Mouse (Mus musculus) liver, embryonic 12.5 days (tissue): Measurements from ENCODE around the gene Abtb2. TPM values are rescaled to one million over a fixed set of nuclear protein-coding genes. Genes with fewer than 3 reads are reported as not detected.
A peak's percentile ranks its signal among the peaks of the same experiment; 100 is the strongest.

Experiments used
- ATAC-seq: fragments of 200-750 bp; cut with Nextera tagmentation; 2 replicates; pipeline ENCODE4 v1.8.0; 2017; ENCODE audit warnings: moderate number of reproducible peaks, mild to moderate bottlenecking, moderate library complexity
- H3K27ac ChIP-seq: fragments of 300-500 bp; sonication (generic); 2 replicates; pipeline ENCODE4 v1.5.1; 2016; ENCODE audit warnings: mild to moderate bottlenecking
- H3K27me3 ChIP-seq: fragments of 300-500 bp; sonication (generic); replicated peaks from 2 replicates; pipeline ENCODE4 v1.6.1; 2016; ENCODE audit warnings: mild to moderate bottlenecking, moderate library complexity
- H3K36me3 ChIP-seq: fragments of 300-500 bp; sonication (generic); 2 replicates; pipeline ENCODE4 v1.6.1; 2016; ENCODE audit warnings: mild to moderate bottlenecking, moderate library complexity
- H3K4me1 ChIP-seq: fragments of 300-500 bp; sonication (generic); 2 replicates; pipeline ENCODE4 v1.6.1; 2016
- H3K4me2 ChIP-seq: fragments of 300-500 bp; sonication (generic); 2 replicates; pipeline ENCODE4 v1.6.1; 2016; ENCODE audit warnings: mild to moderate bottlenecking, moderate library complexity
- H3K4me3 ChIP-seq: fragments of 300-500 bp; sonication (generic); 2 replicates; pipeline ENCODE4 v1.5.1; 2016; ENCODE audit warnings: mild to moderate bottlenecking, moderate library complexity
- H3K9ac ChIP-seq: fragments of 300-500 bp; sonication (generic); 2 replicates; pipeline ENCODE4 v1.6.1; 2016; ENCODE audit warnings: mild to moderate bottlenecking, moderate library complexity
- H3K9me3 ChIP-seq: fragments of 300-500 bp; sonication (generic); replicated peaks from 2 replicates; pipeline ENCODE4 v1.6.1; 2016; ENCODE audit warnings: mild to moderate bottlenecking, moderate library complexity
- WGBS: fragments of 180-500 bp; shearing (Covaris S2); methylation state at CpG from one replicate; pipeline ENCODE4 v1.1.7; 2016; ENCODE audit not compliant: insufficient replicate concordance; 5-methylcytosine and 5-hydroxymethylcytosine counted together
- polyA plus RNA-seq: library from polyadenylated mRNA; unstranded; fragments of >200 nt; fragmentation: Nextera tagmentation; extraction: Ambion mirVana; gene quantifications from 2 replicates; pipeline ENCODE4 v1.2.1, GENCODE M21; 2016

The Abtb2 gene
- polyA plus RNA-seq, 1 experiment from 2014 or later: 4.1 TPM

DNA sequence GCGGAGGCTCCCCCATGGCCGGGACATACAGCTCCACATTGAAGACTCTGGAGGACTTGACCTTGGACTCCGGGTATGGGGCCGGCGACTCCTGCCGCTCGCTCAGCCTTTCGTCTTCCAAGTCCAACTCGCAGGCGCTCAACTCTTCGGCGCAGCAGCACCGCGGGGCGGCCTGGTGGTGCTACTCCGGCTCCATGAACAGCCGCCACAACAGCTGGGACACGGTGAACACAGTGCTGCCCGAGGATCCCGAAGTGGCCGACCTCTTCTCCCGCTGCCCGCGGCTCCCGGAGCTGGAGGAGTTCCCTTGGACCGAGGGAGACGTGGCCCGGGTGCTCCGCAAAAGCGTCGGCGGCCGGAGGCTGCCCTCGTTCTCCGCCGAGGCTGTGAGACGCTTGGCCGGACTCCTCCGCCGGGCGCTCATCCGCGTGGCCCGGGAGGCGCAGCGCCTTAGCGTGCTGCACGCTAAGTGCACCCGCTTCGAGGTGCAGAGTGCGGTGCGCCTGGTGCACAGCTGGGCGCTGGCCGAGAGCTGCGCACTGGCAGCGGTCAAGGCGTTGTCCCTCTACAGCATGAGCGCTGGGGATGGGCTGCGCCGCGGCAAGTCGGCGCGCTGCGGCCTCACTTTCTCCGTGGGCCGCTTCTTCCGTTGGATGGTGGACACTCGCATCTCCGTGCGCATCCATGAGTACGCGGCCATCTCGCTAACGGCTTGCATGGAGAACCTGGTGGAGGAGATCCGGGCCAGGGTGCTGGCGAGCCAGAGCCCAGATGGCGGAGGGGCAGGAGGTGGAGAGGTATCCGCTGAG is 807 bp downstream of the Abtb2 start:
- Histone ChIP-seq H3K27ac (peak overlapping the region; percentile 82), H3K36me3 (no peaks in the 10 kb centered on the region), H3K9me3 (no peaks in the 10 kb centered on the region), H3K4me2 (peak overlapping the region; percentile 97), H3K9ac (peak overlapping the region; percentile 71), H3K27me3 (peaks cover 79% of the 10 kb centered on the region), H3K4me3 (peak overlapping the region; percentile 66), H3K4me1 (peaks cover 57% of the 10 kb centered on the region)
- 2% methylated on average over 79 of the region's 79 CpGs for WGBS
- no peak; the same call in none of the 2 replicates for ATAC-seq

DNA sequence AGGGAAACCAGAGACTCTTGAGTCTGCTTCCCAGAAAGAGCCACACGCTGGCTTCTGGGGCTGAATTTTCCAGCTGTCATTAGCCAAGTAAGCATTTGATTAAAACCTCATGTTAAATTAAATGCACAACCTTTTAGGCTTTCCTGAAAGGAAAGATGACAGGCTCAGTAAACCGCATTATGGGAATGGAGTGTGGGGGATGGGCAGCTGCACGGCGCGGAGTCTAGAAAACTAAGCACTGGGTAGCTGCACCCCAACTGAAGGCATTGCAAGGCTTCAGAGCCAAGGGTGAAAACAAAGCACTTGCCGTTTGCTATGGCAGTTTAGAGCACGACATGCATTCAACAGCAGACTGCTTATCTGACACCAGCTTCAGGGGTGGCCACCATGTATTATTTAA is 2.1 kb downstream of the Abtb2 start:
- Histone ChIP-seq H3K27me3 (peaks cover 74% of the 10 kb centered on the region), H3K4me1 (peaks cover 68% of the 10 kb centered on the region), H3K27ac (no peak overlapping the region), H3K36me3 (no peaks in the 10 kb centered on the region), H3K4me3 (peak overlapping the region; percentile 66), H3K4me2 (peak overlapping the region; percentile 97), H3K9me3 (no peaks in the 10 kb centered on the region), H3K9ac (peak overlapping the region; percentile 0; the same call in 1 of the 2 replicates)
- 46% methylated on average over 7 of the region's 7 CpGs for WGBS
- no peak for ATAC-seq

DNA sequence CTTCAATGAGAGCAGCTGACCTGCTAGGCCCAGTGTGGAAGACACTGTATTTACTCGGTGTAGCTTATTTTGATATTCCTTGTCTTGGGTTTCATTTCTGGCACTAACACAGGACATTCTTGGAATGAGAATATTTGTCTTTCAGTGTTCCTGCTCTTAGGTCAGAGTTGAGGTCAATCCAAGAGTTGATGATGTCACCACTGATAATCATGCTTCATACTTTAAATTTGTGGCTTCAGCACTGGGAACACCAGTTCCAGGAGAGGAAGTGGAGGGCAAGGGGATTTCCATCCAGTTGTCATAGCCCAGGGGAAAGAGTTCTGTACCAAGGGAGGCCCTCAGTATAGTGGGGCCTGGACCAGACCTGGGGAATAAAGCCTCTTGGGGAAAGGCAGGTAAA is 3.6 kb downstream of the Abtb2 start:
- WGBS: 68% methylated on average over 1 of the region's 1 CpGs
- no peaks in the 10 kb centered on the region for H3K9me3 ChIP-seq
- no peak overlapping the region for H3K27ac ChIP-seq
- H3K36me3 ChIP-seq: no peaks in the 10 kb centered on the region
- no peak overlapping the region for H3K9ac ChIP-seq
- no peak overlapping the region; the same call in 1 of the 2 replicates for H3K4me2 ChIP-seq
- H3K4me3 ChIP-seq: no peak overlapping the region
- peaks cover 80% of the 10 kb centered on the region for H3K27me3 ChIP-seq
- no peak for ATAC-seq
- H3K4me1 ChIP-seq: peaks cover 72% of the 10 kb centered on the region

DNA sequence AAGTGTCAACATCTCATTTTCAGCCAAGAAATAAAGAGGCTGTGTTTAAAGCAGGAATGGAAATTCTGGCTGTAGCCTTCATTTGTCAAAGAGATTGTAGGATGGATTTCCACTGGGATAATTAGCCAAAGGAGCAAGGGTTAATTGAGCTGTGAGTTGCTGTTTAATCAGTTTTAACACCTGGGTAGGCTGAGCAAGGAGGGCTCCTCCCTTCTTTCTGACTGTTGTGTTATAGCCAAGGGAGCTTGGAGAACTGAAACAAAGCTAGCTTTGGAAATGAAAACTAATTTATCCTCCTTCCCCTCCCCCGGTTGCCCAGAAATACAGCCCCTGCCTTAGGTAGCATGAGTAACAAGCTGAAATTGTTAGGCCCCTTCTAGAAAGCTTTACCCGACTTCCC is 6.2 kb downstream of the Abtb2 start:
- ATAC-seq: peak; percentile 76
- Histone ChIP-seq H3K36me3 (no peaks in the 10 kb centered on the region), H3K4me1 (peaks cover 48% of the 10 kb centered on the region), H3K4me3 (no peak overlapping the region), H3K4me2 (peak overlapping the region; percentile 38), H3K9ac (no peak overlapping the region), H3K9me3 (no peaks in the 10 kb centered on the region), H3K27me3 (peaks cover 66% of the 10 kb centered on the region), H3K27ac (peak overlapping the region; percentile 55; the same call in 1 of the 2 replicates)
- WGBS: 64% methylated on average over 2 of the region's 2 CpGs

DNA sequence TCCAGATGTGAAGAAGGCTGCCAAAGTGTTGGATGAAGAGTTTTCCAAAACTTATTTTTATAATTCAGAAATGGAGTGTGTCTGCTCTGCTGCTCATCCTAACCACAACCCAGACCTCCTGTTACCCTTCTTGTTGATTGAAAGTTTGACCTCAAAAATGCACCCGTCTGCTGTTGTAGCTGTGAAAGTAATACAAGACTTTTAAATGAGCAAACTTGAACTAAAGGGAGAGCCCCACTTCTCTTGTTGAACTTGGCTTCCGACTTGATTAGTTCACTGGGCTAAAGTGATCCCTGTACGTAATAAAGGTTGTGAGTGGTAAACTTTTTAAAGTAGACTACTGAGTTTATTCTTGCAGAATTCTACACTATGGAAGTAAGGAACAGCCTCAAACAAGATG is 10.3 kb downstream of the Abtb2 start:
- ATAC-seq: no peak
- no peak overlapping the region for H3K4me2 ChIP-seq
- H3K4me1 ChIP-seq: peaks cover 38% of the 10 kb centered on the region
- H3K4me3 ChIP-seq: no peak overlapping the region
- no peak overlapping the region for H3K9ac ChIP-seq
- H3K9me3 ChIP-seq: no peaks in the 10 kb centered on the region
- peaks cover 32% of the 10 kb centered on the region for H3K27me3 ChIP-seq
- WGBS: 71% methylated on average over 3 of the region's 3 CpGs
- no peaks in the 10 kb centered on the region for H3K36me3 ChIP-seq
- no peak overlapping the region for H3K27ac ChIP-seq

DNA sequence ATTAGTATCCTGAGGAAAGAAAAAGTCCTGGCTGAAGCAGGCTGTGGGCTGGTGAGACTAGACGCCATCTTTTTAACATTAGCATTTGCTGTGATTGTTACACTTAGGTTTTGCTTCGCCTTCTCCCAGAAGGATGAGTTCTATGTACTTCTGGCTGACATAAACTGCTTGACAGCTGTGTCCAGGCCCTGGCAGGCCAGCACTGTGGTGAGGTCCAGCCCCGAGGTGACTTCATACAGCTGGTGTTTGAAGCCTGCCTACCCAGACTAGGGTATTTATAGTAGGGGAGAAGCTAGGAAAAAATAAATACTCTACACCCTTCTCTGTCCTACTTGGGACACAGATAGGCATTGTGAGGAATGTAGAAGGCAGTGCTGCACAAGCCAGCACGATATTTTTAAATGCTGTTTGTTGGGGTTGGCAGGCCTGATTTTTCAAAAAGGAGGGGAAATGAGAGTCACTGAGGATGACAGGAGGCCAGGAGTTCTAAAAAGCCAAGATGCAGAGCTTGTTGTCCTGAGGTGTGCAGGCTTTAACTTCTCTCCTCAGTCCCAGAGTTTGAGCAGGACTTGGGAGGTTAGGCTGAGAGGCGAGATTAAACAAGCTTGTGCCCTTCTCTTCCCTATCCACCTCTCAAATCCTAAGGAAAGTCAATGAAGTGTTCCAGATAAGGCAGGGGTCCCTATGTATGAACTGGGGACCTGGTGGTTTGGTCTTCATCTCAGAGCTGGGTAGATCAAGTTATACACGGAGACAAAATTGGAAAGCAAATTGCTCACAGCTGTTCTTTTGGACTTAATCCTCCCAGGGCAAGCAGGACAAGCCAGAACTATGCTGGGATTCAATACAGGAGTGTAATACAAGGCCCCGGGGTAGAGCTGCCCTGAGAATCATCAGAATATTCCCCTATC is 11.9 kb downstream of the Abtb2 start:
- no peaks in the 10 kb centered on the region for H3K9me3 ChIP-seq
- no peak overlapping the region for H3K27ac ChIP-seq
- 62% methylated on average over 7 of the region's 7 CpGs for WGBS
- no peak overlapping the region for H3K4me3 ChIP-seq
- no peaks in the 10 kb centered on the region for H3K36me3 ChIP-seq
- no peak for ATAC-seq
- H3K9ac ChIP-seq: no peak overlapping the region
- H3K4me1 ChIP-seq: peaks cover 42% of the 10 kb centered on the region
- H3K4me2 ChIP-seq: no peak overlapping the region
- H3K27me3 ChIP-seq: peaks cover 27% of the 10 kb centered on the region

DNA sequence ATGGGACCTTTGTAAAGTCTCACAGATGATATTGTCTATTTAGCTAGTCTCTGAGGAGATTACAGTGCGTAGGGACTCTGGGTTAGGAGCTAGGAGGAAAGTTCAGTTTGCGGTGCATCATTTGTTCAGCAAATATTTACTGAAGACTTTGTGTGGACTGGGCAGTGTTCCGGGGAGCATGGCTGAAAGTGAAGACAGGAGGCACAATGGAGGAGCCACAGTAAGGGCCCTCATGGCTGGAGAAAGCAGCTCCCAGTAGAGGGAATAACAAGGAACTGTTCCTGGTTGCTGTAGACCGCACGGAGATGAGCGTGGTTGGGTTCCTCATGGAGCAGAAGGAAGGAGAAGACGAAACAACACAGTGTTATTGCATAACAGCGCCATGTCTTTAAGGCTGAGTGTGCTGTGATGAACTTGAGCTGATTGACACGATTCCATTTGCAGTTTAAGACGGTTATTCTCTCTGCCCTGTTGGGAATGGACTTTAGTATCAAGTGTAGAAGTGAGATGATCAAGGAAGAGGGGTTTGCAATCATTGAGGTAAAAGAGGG is 12.6 kb downstream of the Abtb2 start:
- peak; percentile 14; the same call in 1 of the 2 replicates for ATAC-seq
- H3K27me3 ChIP-seq: peaks cover 21% of the 10 kb centered on the region
- no peak overlapping the region for H3K9ac ChIP-seq
- no peaks in the 10 kb centered on the region for H3K9me3 ChIP-seq
- H3K4me3 ChIP-seq: no peak overlapping the region
- 76% methylated on average over 10 of the region's 10 CpGs for WGBS
- no peak overlapping the region for H3K4me2 ChIP-seq
- peak overlapping the region; percentile 13; the same call in 1 of the 2 replicates for H3K27ac ChIP-seq
- no peaks in the 10 kb centered on the region for H3K36me3 ChIP-seq
- H3K4me1 ChIP-seq: peaks cover 44% of the 10 kb centered on the region

DNA sequence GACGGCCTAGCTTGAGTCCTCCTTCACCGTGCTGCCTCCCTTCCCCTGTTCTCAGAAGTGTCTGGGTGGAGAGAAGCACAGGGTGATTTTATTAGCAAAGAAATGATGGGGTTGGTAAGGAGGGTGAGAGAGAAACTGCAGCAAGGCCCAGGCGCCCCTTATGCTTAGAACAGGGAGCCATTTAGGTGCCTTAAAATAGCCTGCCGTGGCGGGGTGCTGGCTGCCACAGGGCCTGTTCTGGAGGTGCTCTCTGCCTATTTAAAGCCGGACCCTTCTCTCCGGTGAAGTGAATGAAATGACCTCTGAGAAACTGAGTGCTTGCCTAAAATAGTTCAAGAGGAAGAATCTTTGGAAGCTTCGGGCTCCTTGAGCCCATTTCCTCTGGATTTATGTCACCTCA is 14.6 kb downstream of the Abtb2 start:
- H3K9me3 ChIP-seq: no peaks in the 10 kb centered on the region
- H3K27me3 ChIP-seq: 0 out of 2 replicates have a peak, but pooled peaks cover 12% of the 10 kb centered on the region
- H3K9ac ChIP-seq: no peak overlapping the region
- ATAC-seq: no peak
- 69% methylated on average over 8 of the region's 8 CpGs for WGBS
- H3K27ac ChIP-seq: no peak overlapping the region
- H3K4me1 ChIP-seq: peaks cover 64% of the 10 kb centered on the region
- no peak overlapping the region for H3K4me3 ChIP-seq
- H3K36me3 ChIP-seq: no peaks in the 10 kb centered on the region
- H3K4me2 ChIP-seq: no peak overlapping the region

DNA sequence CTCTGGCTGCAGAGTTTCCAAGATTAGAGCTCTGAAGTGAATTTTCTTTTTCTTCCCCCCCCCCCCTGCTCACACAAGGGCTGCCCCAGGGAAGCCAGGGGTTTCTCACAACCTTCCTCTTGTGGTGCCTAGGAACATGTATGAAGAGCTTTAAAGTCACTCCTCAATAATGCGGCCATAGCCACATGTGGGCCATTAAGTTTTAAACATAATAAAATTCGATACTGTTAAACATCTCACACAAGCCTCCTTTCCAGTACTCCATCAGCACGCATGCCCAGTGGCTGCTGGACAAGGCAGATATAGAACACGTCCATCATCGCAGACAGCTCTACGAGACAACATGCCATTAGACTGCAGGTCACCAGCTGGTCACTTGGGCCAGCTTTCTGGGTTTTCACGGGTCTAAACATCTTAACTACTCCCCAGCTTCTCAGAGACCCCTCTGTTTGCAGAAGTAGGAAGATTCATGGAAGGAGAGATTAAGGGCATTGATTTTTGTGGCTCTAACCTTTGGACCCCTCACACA is 15.3 kb downstream of the Abtb2 start:
- H3K4me2 ChIP-seq: no peak overlapping the region
- H3K4me3 ChIP-seq: no peak overlapping the region
- no peaks in the 10 kb centered on the region for H3K9me3 ChIP-seq
- no peaks in the 10 kb centered on the region for H3K36me3 ChIP-seq
- no peak overlapping the region for H3K9ac ChIP-seq
- ATAC-seq: no peak
- H3K4me1 ChIP-seq: peaks cover 71% of the 10 kb centered on the region
- no peak overlapping the region for H3K27ac ChIP-seq
- H3K27me3 ChIP-seq: 0 out of 2 replicates have a peak, but pooled peaks cover 6% of the 10 kb centered on the region
- 73% methylated on average over 7 of the region's 7 CpGs for WGBS

DNA sequence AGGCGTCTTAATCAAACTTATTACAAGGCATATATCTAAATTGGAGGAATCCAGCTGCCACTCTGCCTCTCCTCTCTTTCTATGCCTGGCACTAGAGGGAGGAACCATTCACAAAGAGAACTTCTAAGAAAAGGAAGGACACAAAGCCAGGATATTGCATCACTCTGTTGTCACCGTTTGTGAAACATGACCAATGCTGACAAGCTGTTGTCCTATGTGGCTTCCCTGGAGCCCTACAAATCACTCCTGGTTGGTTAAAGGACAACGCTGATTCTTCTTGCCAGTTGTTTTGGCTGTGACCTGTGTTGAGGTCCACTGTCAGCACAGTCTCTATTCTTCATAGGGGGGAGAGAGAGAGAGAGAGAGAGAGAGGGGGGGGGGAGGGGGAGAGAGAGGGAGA is 17.2 kb downstream of the Abtb2 start:
- Histone ChIP-seq H3K9me3 (no peaks in the 10 kb centered on the region), H3K9ac (peak overlapping the region; percentile 28; the same call in 1 of the 2 replicates), H3K4me2 (peak overlapping the region; percentile 52), H3K4me3 (no peak overlapping the region), H3K27ac (peak overlapping the region; percentile 84), H3K36me3 (no peaks in the 10 kb centered on the region), H3K27me3 (no peaks in the 10 kb centered on the region), H3K4me1 (peaks cover 72% of the 10 kb centered on the region)
- no peak for ATAC-seq
- 26% methylated on average over 3 of the region's 3 CpGs for WGBS

DNA sequence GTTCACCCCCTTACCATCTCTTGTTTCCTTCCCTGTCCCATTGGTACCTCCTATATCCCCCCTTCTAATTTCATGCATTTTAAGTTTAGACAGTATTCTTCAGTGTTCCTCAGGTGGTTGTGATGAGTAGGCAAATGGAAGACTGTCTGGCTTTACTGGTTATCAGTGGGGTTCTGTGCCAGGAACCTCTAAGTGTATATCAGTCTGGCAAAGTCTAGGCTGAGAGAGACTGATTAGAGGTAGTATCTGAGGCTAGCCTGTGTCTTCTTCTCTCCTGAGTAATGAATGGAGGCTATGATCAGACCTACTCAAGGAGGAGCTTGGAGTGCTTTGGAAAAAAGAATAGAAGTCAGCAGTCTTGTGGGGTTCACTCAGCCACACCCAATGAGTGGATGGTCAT is 18.0 kb downstream of the Abtb2 start:
- Histone ChIP-seq H3K4me2 (peak overlapping the region; percentile 52), H3K27me3 (no peaks in the 10 kb centered on the region), H3K36me3 (no peaks in the 10 kb centered on the region), H3K9me3 (no peaks in the 10 kb centered on the region), H3K4me3 (no peak overlapping the region), H3K27ac (peak overlapping the region; percentile 84), H3K9ac (peak overlapping the region; percentile 39; the same call in 1 of the 2 replicates), H3K4me1 (peaks cover 72% of the 10 kb centered on the region)
- peak; percentile 99 for ATAC-seq
